Mouse (Mus musculus): Measurements from ENCODE around the gene Ppm1h. TPM values are rescaled to one million over a fixed set of nuclear protein-coding genes. Genes with fewer than 3 reads are reported as not detected.

The Ppm1h gene
- polyA plus RNA-seq, 2 experiments = 0.60 to 1.5 TPM

GRCm38 (mm10) chr10:122869865-122870503, 191.4 kb downstream of the Ppm1h start:
- no peak overlapping the region for H3K9ac ChIP-seq (replicated peaks)
- TF ChIP-seq CTCF (IDR thresholded peaks at IDR 0.05; ENCODE audit: low read depth) (no peak), EP300 (IDR thresholded peaks at IDR 0.05; ENCODE audit: low read depth) (no peak)
- H3K27ac ChIP-seq = no peak overlapping the region
- H3K4me3 ChIP-seq (ENCODE audit: insufficient read depth in 1 of 2, low read depth in 2 of 2, low read length in 2 of 2) = no peak overlapping the region
- H3K36me3 ChIP-seq (replicated peaks; ENCODE audit: control insufficient read depth, insufficient read depth, low read depth) = no peaks in the 10 kb centered on the region
- H3K9me3 ChIP-seq (ENCODE audit: control insufficient read depth, low read length) = no peaks in the 10 kb centered on the region
- no peak for DNase-seq (ENCODE audit: low read depth in 3 of 3, low spot score in 3 of 3)
- 46% methylated on average over 8 of the region's 8 CpGs for WGBS (ENCODE audit: insufficient replicate concordance)
- H3K4me2 ChIP-seq (ENCODE audit: low read depth) = no peak overlapping the region
- no peaks in the 10 kb centered on the region for H3K4me1 ChIP-seq (replicated peaks; ENCODE audit: control insufficient read depth in 2 of 2, insufficient read depth in 2 of 2, low read length in 1 of 2)
- ATAC-seq (ENCODE audit: insufficient read depth) = no peak
- no peaks in the 10 kb centered on the region for H3K27me3 ChIP-seq (ENCODE audit: control insufficient read depth, insufficient read depth, low read length)

DNA sequence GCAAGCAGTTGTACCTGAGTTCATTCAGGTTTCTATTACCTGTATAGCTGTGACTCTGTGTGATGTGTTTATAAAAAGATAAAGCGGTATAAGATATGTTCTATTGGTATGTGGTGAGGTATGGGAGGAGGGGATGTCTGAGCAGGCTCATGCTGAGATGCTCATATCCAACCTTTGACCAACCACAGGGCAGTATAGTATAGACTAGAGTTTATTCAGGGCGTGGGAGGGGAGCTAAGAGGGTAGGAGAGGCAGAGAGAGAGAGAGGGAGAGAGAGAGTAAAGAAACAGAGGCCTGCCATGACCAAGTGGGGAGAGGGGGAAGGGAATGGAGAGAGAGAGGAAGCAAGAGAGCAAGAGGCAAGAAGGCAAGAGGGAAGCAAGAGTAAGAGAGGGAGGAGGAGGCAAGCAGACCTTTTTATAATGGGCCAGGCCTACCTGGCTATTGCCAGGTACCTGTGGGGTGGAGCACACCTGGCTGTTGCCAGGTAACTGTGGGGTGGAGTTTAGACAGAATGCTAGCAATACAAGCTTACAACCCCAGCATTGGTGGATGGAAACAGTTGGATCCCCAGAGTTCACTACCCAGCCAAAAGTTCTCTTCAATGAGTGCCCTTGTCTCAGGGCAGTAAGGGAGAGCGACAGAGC, 192.4 kb downstream of the Ppm1h start:
- Histone ChIP-seq H3K9me3 (ENCODE audit: control insufficient read depth, low read length) (no peaks in the 10 kb centered on the region), H3K27ac (no peak overlapping the region), H3K4me3 (ENCODE audit: insufficient read depth in 1 of 2, low read depth in 2 of 2, low read length in 2 of 2) (no peak overlapping the region), H3K4me2 (ENCODE audit: low read depth) (no peak overlapping the region), H3K27me3 (ENCODE audit: control insufficient read depth, insufficient read depth, low read length) (no peaks in the 10 kb centered on the region), H3K36me3 (replicated peaks; ENCODE audit: control insufficient read depth, insufficient read depth, low read depth) (no peaks in the 10 kb centered on the region), H3K4me1 (replicated peaks; ENCODE audit: control insufficient read depth in 2 of 2, insufficient read depth in 2 of 2, low read length in 1 of 2) (no peaks in the 10 kb centered on the region), H3K9ac (replicated peaks) (no peak overlapping the region)
- DNase-seq (ENCODE audit: low read depth in 3 of 3, low spot score in 3 of 3) (no peak), ATAC-seq (ENCODE audit: insufficient read depth) (no peak)
- TF ChIP-seq EP300 (IDR thresholded peaks at IDR 0.05; ENCODE audit: low read depth) (no peak), CTCF (IDR thresholded peaks at IDR 0.05; ENCODE audit: low read depth) (no peak)
- WGBS (ENCODE audit: insufficient replicate concordance) = 53% methylated on average over 3 of the region's 3 CpGs

DNA sequence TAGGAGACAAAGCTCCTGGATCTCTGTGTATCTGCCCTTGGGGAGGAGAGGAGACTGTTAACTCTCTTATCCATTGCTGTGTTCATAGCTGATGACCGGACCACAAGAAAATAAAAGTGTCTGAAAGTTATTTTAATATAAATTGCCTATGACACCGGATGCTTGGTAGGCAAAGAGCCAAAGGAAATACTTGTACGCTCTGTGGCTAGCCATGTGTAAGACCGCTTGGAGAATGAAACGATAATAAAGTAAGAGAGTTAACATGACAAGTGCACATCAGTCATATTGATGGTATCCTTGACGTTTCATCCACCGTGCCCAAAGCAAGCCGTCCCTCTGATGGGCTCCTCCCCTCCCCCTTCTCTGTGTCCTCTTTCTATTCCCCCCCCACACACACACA, 194.2 kb downstream of the Ppm1h start:
- Histone ChIP-seq H3K4me3 (ENCODE audit: insufficient read depth in 1 of 2, low read depth in 2 of 2, low read length in 2 of 2) (no peak overlapping the region), H3K27me3 (ENCODE audit: control insufficient read depth, insufficient read depth, low read length) (no peaks in the 10 kb centered on the region), H3K9ac (replicated peaks) (no peak overlapping the region), H3K27ac (no peak overlapping the region), H3K9me3 (ENCODE audit: control insufficient read depth, low read length) (no peaks in the 10 kb centered on the region), H3K36me3 (replicated peaks; ENCODE audit: control insufficient read depth, insufficient read depth, low read depth) (no peaks in the 10 kb centered on the region), H3K4me1 (replicated peaks; ENCODE audit: control insufficient read depth in 2 of 2, insufficient read depth in 2 of 2, low read length in 1 of 2) (no peaks in the 10 kb centered on the region), H3K4me2 (ENCODE audit: low read depth) (no peak overlapping the region)
- DNase-seq (ENCODE audit: low read depth in 3 of 3, low spot score in 3 of 3) (no peak), ATAC-seq (ENCODE audit: insufficient read depth) (no peak)
- 72% methylated on average over 8 of the region's 8 CpGs for WGBS (ENCODE audit: insufficient replicate concordance)
- TF ChIP-seq EP300 (IDR thresholded peaks at IDR 0.05; ENCODE audit: low read depth) (no peak), CTCF (IDR thresholded peaks at IDR 0.05; ENCODE audit: low read depth) (no peak)

DNA sequence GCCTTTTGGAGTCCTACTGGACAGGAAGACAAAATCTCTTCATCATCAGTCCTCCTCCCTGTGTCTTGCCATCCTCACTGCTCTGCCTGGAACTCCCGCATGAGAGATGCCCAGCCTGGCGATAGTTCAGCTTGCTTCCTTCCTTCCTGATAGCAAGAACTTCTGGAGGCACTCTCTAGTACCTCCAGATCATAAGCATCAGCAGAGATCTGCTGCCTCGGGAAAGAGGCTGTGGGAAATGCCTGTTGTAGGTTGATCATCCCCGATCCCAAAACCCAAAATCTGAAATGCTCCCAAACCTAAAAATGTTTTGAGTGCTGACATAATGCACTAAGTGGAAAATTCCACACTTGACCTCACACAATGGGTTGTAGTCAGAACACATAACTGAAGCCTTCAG, 198.4 kb downstream of the Ppm1h start:
- no peak for DNase-seq (ENCODE audit: low read depth in 3 of 3, low spot score in 3 of 3)
- no peak overlapping the region for H3K4me2 ChIP-seq (ENCODE audit: low read depth)
- no peaks in the 10 kb centered on the region for H3K27me3 ChIP-seq (ENCODE audit: control insufficient read depth, insufficient read depth, low read length)
- no peak overlapping the region for H3K27ac ChIP-seq
- H3K9ac ChIP-seq (replicated peaks) = no peak overlapping the region
- 38% methylated on average over 4 of the region's 4 CpGs for WGBS (ENCODE audit: insufficient replicate concordance)
- H3K36me3 ChIP-seq (replicated peaks; ENCODE audit: control insufficient read depth, insufficient read depth, low read depth) = no peaks in the 10 kb centered on the region
- no peak overlapping the region for H3K4me3 ChIP-seq (ENCODE audit: insufficient read depth in 1 of 2, low read depth in 2 of 2, low read length in 2 of 2)
- H3K4me1 ChIP-seq (replicated peaks; ENCODE audit: control insufficient read depth in 2 of 2, insufficient read depth in 2 of 2, low read length in 1 of 2) = no peaks in the 10 kb centered on the region
- TF ChIP-seq EP300 (IDR thresholded peaks at IDR 0.05; ENCODE audit: low read depth) (no peak), CTCF (IDR thresholded peaks at IDR 0.05; ENCODE audit: low read depth) (no peak)
- no peak for ATAC-seq (ENCODE audit: insufficient read depth)
- H3K9me3 ChIP-seq (ENCODE audit: control insufficient read depth, low read length) = no peaks in the 10 kb centered on the region

DNA sequence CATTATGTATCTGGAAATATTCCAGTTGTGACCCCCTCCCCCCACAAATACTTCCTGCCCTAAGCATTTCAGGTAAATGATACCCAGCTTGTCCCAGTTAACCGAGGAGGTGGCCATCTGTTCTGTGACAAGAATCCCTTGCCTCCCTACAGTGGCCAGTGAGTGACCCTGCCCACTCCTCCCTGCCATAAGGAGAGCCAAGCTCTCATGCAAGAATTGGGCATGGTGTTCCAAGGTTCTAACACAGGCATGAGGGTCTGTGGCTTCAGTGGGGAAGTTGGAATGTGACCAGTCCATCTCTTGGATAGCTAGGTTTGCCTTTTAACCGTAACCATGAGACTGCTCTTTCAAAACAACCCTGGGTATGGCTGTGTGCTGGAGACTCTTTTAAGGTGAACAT, 198.9 kb downstream of the Ppm1h start:
- no peaks in the 10 kb centered on the region for H3K27me3 ChIP-seq (ENCODE audit: control insufficient read depth, insufficient read depth, low read length)
- TF ChIP-seq CTCF (IDR thresholded peaks at IDR 0.05; ENCODE audit: low read depth) (no peak), EP300 (IDR thresholded peaks at IDR 0.05; ENCODE audit: low read depth) (no peak)
- ATAC-seq (ENCODE audit: insufficient read depth) (no peak), DNase-seq (ENCODE audit: low read depth in 3 of 3, low spot score in 3 of 3) (no peak)
- WGBS (ENCODE audit: insufficient replicate concordance) = 62% methylated on average over 2 of the region's 2 CpGs
- H3K4me3 ChIP-seq (ENCODE audit: insufficient read depth in 1 of 2, low read depth in 2 of 2, low read length in 2 of 2) = no peak overlapping the region
- no peaks in the 10 kb centered on the region for H3K4me1 ChIP-seq (replicated peaks; ENCODE audit: control insufficient read depth in 2 of 2, insufficient read depth in 2 of 2, low read length in 1 of 2)
- no peaks in the 10 kb centered on the region for H3K9me3 ChIP-seq (ENCODE audit: control insufficient read depth, low read length)
- H3K4me2 ChIP-seq (ENCODE audit: low read depth) = no peak overlapping the region
- no peak overlapping the region for H3K9ac ChIP-seq (replicated peaks)
- no peak overlapping the region for H3K27ac ChIP-seq
- H3K36me3 ChIP-seq (replicated peaks; ENCODE audit: control insufficient read depth, insufficient read depth, low read depth) = no peaks in the 10 kb centered on the region
